Mouse (Mus musculus) cerebellum, adult 2 months (tissue): Measurements from ENCODE around the gene Met.

Experiments
- CTCF ChIP-seq: fragments of 200-500 bp; IDR thresholded peaks from 2 replicates; pipeline ENCODE4 v1.5.1; 2011; ENCODE audit warnings: low read depth, mild to moderate bottlenecking, control low read depth, low read length, moderate library complexity, borderline replicate concordance; ENCODE audit not compliant: insufficient read depth
- POLR2A ChIP-seq: fragments of 200-500 bp; IDR thresholded peaks from 2 replicates; pipeline ENCODE4 v1.6.1; 2011; ENCODE audit warnings: low read length, control low read depth, borderline replicate concordance; ENCODE audit not compliant: insufficient read depth

- no peak for TF ChIP-seq POLR2A
- no peak for TF ChIP-seq CTCF
Observed at GRCm38 (mm10) chr6:17501440-17501839, 37.8 kb downstream of the Met start.
